Mouse (Mus musculus) activated CD4-positive, CD25-positive, alpha-beta regulatory T cell (primary cell): Measurements from ENCODE around the gene Slc34a2. TPM values are rescaled to one million over a fixed set of nuclear protein-coding genes. Genes with fewer than 3 reads are reported as not detected.

ENCODE experiments used
- polyA plus RNA-seq, 2 experiments: library from polyadenylated mRNA; unstranded; fragments of 100-300 nt; shearing (Covaris generic); gene quantifications; one replicate each; pipeline ENCODE4 v1.2.1; 2017

Slc34a2 gene
- polyA plus RNA-seq, result under 1 TPM; 0.20 to 0.43 TPM

GRCm38 (mm10) chr5:53037781-53038180 lies at the start of gene Slc34a2:
Slc34a2 (plus strand) TSS chr5:53038081.

Other genes with a start within 250 kb of the Slc34a2 start
- 10 to 100 TPM; 68.3 TPM for gene Anapc4, start 204.1 kb upstream of the Slc34a2 start, polyA plus RNA-seq
- gene Sel1l3, start 175.8 kb downstream of the Slc34a2 start, polyA plus RNA-seq, result under 1 TPM in 1 of 2 experiments, not detected in 1; 0.12 TPM
- gene Smim20, start 229.0 kb downstream of the Slc34a2 start, polyA plus RNA-seq, result 100 to 1,000 TPM in 1 of 2 experiments, 10 to 100 TPM in 1; 68.4 to 109 TPM